Mouse (Mus musculus) gastrocnemius, postnatal 25 days (tissue): ENCODE results near the gene Cux1. TPM values are rescaled to one million over a fixed set of nuclear protein-coding genes. Genes with fewer than 3 reads are reported as not detected.
A peak's percentile ranks its signal among the peaks of the same experiment; 100 is the strongest.

Experiments used
- DNase-seq: peaks from one replicate; pipeline ENCODE4 v3.0.0; 2022
- long read RNA-seq, 2 experiments: library from polyadenylated mRNA; stranded (forward); transcript quantifications; one replicate each; pipeline ENCODE4 v2.0.0; 2021
- total RNA-seq, 2 experiments: library from RNA; stranded (reverse); gene quantifications; 1 replicate in 1 of 2; 2 replicates in 1 of 2; pipeline ENCODE4 v1.2.3; 2021

The Cux1 gene
- total RNA-seq, result 10 to 100 TPM; 66.6 to 67.1 TPM
- long read RNA-seq, experiment 1, full-length matches to known transcripts, result 10 of 26 reads
- long read RNA-seq, experiment 1, partial matches to known transcripts, result 7 of 26 reads
- long read RNA-seq, experiment 1, other reads (novel, unspliced or antisense), result 9 of 26 reads
- long read RNA-seq, experiment 2, transcript Cux1-207 (23 exons, 2,821 nt), result minor isoform, 6 of 40 reads
- long read RNA-seq, experiment 2, transcript Cux1-211 (23 exons, 2,831 nt), result major isoform, 8 of 40 reads
- long read RNA-seq, experiment 2, partial matches to known transcripts, result 13 of 40 reads
- long read RNA-seq, experiment 2, other reads (novel, unspliced or antisense), result 13 of 40 reads

DNA sequence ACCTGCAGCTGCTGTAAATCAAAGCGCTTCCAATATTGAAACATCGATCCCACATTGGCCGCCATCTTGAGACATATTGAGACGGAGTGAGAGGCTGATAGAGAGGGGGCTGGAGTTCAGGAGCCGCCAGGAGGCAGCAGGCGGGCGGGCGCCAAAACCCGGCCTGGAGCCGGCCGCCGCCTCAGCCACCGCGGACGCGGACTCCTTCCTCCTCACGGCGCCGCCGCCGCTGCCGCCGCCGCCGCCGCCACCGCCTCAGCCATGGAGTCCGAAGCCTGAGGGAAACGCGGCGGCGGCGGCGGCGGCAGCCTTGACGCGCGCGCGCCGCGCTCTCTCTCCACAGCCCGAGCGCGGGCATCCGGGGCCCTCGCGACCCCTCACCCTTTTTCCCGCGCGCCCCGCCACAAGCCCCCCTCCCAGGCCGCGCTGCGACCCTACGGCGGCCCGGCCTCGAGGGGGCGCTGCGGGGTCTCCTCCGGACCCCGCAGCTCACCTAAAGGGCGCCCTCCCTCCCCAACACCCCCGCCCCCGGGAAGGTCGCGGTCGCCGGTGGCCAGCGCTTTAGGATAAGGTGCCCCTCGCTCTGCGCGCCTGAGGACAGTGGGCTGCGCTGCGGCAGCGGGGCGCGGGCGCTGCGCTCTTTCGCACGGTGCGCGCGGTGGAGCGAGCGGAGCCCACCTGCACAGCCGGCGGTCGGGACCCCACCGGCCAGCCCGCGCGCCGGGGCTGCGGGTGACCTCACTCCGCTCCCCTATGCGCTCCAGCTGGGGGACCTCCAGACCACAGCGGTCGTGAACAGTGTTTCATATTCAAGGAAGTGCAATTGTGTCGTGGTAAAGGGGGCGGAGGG, at the start of gene Cux1:
Gene Cux1 (minus strand): TSS at position 315 of the 850 bp plus-strand sequence.
- peak; percentile 87 for DNase-seq

DNA sequence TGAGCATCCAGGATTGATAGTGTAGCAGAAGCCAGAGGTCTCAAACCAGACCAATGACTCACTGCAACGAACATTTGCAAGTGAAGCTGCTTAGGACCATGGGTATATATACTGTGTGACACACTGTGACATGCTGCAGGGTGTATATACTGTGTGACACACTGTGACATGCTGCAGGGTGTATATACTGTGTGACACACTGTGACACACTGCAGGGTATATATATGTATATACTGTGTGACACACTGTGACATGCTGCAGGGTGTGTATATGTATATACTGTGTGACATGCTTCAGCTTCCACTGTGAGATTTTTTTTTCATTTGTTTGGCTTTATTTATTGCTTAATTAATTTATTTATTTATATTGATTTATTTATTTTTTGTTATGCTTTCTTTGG, 45.1 kb upstream of the Cux1 start:
- no peak for DNase-seq

DNA sequence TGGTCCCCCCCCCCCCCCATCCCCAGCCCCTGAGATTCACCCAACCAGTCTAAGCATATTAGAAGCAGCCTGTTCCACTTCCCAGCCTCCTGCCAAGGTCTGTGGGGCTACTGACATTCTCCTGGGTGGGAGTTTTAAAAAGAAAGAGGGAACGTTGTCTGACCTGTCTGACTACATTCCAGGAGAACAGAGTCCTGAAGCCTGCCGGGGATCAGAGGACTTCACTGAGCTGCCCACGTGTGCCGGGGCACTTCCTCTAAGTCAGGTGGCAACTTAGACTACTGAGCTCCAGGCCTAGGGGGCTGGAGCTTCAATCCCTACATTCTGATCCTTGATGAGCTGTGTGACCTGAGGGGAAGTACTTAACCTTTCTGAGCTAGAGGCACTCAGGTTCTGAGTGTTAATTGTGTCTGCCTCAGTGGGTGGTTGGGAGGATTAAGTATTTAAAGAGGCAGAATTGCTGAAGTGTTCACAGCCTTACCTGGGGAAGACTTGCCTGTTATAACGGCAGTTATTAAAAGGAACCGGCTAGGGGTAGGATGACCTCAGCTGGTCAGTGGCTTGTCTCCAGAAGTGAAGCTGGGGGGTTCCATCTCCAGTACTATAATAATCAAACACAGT, 41.6 kb upstream of the Cux1 start:
- no peak for DNase-seq

DNA sequence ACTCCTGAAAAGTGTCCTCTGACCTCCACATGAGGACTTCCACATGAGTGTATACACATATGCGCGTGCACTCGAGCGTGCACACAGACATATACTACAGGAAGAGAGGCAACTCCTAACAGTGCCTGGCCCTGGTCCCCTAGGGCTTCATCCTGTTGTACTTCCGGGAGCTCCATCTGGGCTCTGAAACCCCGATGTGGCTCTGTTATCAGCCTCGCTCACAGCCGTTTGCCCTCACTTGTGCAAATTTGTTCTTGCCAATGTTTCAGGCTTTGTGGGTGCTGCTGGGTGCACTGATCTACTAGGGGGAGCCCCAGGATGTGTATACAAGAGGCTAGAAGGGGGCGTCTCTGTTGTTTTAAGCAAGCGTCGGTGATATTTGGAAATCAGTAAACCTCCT, 37.9 kb upstream of the Cux1 start:
- DNase-seq, result no peak

DNA sequence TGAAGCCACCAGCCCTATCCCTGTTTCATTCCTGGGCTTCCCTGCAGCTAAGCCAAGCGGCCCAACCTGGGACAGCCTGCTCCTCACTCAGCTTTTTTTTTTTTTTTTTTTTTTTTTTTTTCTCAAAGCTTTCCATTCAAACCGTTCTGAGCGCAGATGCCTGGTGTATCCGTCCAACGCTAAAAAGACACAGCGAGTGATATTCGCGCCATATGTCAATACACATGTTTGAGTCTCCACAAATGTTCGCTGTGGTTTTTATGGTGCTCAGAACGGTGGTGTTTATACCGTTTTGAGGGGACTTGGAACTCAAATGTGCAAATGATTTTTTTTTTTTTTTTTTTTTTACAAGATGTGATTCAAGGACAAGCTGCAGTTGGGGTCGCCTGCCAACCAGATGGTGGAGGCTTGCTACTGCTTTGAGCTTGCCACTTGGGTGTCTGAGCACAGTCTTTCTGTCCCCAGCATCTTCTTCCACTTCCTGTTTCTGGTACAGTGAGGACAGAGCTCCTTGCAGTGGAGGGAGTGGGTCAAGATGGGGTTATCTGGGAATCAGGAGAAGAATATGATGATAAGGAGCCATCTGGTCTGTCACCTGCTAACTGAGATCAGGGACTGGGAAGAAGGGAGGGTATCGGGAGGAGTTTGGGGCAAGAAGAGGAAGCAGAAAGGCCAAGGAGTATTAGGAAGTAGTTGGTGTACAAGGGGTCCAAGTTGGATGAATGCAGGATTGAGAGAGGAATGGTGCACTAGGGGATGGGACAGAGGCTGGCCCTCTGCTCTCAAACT, 36.1 kb upstream of the Cux1 start:
- DNase-seq, result no peak

DNA sequence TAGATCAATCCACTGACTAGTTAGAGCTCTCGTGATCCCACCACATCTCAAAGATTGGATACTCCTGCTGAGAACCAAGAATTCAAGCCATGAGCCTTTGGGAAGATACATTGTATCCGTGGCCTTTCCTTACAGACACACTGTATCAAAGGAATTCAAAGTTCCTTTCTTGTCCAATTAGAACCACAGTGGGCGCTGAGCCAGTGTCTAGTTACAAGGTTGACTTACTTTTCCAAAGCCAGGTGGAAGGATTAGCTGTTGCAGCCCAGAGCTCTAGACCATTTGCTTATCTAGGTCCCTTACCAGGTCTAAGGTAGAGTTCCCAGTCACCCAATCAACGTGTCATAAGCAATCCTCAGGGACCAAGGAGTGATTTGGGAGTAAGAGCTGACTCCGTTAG, 33.2 kb upstream of the Cux1 start:
- DNase-seq, result no peak

DNA sequence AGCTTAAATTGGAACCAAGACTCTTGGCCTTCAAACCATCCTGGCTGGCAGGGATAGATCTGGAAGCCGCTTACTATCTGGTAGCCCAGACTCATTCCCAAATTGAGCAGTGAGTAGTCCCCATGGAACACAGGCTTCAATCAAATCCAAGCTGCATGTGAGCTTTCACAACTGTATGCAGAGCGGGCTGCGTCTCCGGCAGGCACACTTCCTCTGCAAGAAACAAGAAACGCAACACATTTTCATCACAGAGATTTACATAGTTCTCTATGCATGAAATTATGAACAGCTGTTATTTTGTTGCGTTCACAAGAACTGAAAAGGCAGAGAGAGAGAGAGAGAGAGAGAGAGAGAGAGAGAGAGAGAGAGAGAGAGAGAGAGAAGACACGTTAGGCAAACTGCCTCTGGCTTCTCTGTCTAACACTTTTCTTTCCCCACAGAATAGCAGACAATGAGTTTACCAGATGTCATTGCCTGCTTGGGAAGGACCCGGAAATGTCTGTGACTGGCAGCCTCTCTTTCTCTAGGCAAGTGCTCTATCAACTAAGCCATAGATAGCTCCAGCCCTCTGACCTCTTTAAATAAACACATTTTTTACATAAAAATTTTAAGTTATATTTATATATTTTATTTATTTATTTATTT, 27.7 kb upstream of the Cux1 start:
- DNase-seq, result no peak

DNA sequence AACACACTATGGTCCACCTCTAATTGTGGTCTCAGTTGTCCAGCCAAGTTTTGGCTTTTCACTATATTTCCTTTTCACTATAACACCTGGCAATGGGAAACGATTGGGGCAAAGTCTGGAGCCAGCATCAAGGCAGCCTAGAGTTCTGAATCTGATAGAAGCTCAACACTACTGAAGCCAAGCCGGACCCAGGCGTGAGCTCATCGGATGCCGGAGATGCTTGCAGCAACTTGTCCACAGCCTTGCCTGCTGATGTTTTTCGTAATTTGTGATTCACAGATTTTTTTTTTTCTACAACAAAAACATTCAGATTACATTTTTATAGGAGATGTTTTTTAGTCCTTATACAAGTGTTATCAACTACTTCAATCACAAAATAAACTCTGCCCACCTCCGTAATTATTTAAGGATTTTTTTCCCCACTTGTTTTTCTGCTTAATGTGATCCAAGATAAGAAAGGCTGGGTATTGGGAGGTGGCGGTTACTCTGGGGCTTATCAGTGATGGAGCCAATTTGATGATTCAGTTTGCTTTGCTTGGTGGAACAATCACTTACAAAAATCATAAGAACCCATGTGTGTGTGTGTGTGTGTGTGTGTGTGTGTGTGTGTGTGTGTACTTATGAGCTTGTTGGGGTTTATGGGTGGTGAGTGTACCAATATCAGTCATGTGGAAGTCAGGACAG, 24.7 kb upstream of the Cux1 start:
- DNase-seq, result no peak

DNA sequence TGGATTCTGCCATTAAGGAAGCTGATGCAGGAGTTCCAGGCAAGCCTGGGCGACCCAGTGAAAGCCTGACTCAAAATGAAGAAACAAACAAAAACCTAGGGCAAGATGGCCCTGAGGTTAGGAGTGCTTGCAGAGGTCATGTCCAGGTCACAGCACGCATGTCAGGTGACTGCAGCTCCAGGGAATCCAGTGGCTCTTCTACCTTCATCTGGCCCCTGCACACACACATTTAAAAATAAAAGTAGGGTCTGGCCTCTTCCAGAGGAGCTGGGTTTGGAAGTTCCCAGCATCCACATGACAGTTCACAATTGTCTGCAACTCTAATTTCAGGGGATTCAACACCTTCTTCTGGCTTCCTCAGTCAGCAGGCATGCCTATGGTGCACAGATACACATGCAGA, 21.7 kb upstream of the Cux1 start:
- DNase-seq, result no peak

DNA sequence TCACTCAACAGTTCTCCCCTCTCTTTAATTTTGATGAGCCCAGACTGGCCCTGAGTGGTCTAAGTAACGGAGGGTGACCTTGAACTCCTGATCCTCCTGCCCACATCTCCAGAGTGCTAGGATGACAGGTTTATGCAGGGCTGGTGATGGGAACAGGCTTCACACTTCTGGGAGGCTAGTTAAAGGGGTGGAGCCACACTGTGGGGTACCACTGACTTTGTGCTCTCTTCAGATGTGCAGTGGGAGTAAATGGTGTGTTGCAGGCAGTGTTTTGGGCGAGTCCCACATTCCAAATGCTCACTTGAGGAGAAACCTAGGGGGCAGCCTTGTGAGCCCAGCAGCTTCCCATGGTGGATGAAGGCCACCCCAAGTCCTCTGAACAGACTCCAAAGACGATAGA, 21.2 kb upstream of the Cux1 start:
- no peak for DNase-seq

DNA sequence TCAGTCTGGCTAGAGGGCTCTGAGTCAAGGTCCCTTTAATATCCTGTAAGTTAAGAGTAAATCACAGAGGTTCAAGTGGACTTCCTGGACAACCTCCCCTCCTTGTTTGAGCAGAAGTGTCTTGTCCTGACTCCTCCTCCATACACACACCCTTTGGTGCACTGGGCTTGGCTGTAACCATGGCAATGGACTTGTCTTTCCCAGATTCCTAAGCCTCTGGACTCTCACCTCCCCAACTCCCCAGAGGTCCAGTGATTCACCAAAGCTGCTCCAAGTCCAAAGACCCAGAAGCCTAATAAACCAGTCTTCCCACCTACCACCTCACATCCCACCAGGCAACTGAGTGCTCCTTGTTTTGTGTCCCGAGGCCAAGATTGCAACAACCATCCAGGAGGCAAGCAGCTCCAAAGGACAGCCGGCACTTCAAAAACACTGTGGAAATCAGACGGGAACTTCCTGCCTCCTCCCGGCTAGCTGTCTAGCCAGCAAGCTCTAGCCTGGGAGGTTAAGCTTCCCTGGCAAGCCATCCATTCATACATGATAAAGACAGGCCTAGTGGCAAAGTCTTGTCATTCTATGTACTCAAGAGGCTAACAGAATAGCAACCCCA, 17.5 kb upstream of the Cux1 start:
- no peak for DNase-seq

DNA sequence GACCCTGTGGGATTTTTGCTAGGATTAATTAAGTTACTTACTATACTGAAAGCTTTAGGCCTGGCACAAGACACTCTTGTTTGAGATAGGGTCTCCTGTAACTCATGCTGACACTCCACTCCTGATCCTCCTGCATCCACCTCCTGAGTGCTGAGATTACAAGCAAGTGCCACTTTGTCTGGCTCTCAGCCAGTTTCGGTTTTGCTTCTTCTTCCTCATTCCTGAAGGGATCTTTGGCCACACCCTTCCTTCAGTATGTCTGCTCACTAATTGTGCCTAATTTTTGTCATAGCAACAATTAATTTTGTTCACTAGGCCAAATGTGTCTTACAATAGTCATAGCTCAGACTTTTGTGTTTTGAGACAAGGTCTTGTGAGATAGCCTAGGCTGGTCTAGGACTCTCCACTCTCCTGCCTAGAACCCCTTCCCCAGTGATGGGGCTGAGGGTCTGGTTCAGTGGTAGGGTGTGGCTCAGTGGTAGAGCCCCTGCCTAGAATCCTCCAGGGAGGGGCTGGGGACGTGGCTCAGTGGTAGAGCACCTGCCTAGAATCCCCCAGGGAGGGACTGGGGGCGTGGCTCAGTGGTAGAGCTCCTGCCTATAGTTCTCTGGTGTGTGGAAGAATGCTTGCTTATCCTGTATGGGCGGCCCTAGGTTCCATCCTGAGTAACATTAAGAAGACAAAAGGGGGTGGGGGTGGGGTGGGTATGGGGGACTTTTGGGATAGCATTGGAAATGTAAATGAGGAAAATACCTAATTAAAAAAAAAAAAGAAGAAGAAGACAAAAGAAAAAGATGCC, 16.6 kb upstream of the Cux1 start:
- DNase-seq, result no peak

DNA sequence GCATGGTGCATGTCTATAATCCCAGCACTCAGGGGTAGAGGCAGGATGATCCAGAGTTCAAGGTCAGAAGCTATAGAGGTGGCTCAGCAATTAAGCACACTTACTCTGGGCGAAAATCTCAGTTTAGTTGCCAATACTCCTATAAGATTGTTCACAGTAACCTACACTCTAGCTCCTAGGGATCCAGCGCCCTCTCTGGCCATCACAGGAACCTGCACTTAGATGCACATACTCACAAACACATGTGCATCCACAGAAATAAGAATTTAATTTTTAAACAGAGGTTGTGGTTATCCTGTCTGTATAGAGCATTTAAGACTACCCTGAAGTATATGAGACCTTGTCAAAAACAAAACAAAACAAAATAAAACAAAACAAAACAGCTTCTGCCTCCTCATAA, 16.0 kb upstream of the Cux1 start:
- DNase-seq, result no peak

DNA sequence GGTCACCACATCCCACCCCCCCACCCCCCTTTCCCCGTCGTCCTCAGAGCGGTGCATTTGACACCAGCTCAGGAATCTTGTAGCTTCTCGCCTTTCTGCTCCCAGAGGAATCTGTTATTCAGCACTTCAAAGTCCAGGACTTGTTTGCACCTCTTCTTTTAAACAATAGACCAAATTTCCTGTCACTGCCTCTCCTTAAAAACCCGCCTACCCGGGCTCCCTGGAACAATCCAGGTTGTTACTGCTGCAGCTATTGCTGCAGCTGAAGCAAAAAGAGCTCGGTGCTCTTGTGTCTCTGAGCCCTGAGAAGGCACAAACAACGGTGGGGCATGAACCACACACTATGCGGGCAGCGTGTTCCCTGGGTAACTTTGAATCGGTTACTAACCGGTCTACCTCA, 14.9 kb upstream of the Cux1 start:
- DNase-seq, result no peak

DNA sequence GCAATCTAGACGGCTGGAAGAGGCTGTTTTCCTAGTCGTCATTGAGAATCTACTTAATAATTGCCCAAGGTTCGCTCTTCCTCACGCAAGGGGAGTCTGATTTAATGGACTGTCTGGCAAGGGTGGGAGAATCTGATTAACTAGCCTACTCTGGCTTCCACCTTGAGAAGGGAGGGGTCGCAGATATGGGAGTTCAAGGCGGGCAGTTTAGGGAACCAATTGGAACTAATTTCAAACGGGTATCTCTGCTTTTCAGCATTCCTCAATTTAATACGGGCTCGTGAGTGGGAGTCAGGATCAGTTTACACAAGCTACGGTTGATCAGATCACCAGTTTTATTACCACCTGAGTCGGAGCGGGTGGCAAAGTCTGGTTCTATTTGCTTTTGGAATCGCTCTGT, 14.3 kb upstream of the Cux1 start:
- no peak for DNase-seq

DNA sequence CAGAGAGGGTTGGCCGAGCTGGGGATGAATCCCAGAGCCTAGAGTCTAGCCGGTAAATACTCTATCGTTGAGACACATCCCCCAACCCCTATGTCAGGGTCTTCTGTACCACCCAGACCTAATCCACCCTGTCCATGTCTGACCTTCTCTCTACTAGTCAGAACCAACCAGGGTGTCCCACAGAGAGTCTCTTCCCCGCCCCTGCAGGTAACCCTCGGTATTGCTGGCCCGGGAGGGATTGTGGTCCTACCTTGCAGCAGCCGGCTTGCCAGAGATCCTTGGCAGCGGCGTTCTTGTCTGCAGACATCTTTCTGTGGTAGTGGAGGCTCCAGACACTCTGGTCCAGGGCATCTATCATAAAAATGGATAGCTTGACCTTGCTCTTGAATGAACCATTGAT, 13.9 kb upstream of the Cux1 start:
- no peak for DNase-seq

DNA sequence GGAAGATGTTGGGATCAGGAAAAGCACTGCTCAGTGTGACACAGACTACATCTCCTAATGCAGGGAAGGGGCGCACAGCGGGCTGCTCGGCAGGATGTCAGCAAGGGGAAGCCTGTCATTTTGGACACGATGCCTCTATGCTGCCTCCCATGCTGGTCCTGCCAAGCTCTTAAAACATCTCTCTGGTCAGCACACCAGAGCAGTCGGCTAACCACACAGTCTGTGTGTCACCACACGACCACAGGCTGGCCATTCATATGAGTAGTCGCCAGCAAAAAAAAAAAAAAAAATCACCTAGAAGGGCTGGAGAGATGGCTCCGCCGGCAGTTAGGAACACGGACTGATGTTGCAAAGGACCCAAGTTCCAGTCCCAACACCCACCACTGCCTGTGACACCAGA, 10.9 kb upstream of the Cux1 start:
- DNase-seq, result no peak

DNA sequence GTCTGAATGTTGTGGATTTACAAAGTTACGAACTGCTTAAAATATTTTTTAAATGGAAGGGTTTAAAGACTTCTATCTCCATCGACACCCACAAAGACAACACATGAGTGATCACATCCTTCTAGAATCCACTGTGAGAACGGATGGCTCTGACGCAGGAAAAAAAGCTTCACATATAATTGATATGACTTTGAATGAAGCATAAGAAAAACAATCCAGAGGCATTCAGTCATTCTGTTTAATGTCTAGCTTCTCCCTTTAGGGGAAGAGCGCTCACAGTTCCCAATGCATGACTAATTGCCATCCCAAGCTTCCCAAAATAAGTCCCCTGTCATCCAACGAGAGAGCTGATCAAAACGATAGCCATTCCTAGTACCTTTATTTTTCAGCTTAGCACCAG, 2.9 kb upstream of the Cux1 start:
- DNase-seq, result no peak

DNA sequence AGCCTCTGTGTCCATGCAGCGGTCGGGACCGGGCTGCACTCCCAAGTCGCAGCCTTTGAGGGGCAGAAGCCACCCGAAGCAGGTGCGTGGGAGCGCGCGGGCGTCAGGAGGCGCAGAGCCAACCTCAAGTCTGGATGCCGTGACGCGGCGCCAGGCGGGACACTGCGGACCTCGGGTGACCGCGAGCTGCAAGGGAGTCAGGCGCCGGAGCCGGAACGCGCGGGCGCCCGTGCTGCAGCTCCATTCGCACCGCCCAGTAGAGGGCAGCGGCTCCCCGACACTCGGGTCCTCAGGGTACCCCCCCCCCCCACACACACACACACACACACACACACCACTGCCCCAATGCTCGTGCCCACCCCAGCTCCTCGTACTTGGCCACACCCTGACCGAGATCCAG, 1.5 kb upstream of the Cux1 start:
- DNase-seq, result peak; percentile 78
